Mouse (Mus musculus): ENCODE data around the gene I830077J02Rik.

GRCm38 (mm10) chr3:105877252-105877803 is 55.1 kb downstream of the I830077J02Rik start:
- TF ChIP-seq CTCF (IDR thresholded peaks at IDR 0.05; ENCODE audit: control insufficient read depth, insufficient read depth, insufficient read length) (no peak), MAX (IDR thresholded peaks at IDR 0.05) (no peak)
